Mouse (Mus musculus) ovary, postnatal 36 days (tissue): Measurements from ENCODE around the gene Rbm44.

Source experiments
- DNase-seq: peaks from one replicate; pipeline ENCODE4 v3.0.0; 2022; ENCODE audit warnings: low spot score, mixed read lengths

Rbm44 gene

GRCm38 (mm10) chr1:91209785-91210184 lies 64.9 kb downstream of the Rbm44 start:
- peak; percentile 59 for DNase-seq

GRCm38 (mm10) chr1:91211099-91211498 lies 66.2 kb downstream of the Rbm44 start:
- DNase-seq, result peak; percentile 42

- DNase-seq, result peak; percentile 40
Measured at GRCm38 (mm10) chr1:91211591-91212008, 66.7 kb downstream of the Rbm44 start.

GRCm38 (mm10) chr1:91215264-91215663 lies 70.4 kb downstream of the Rbm44 start:
- no peak for DNase-seq

GRCm38 (mm10) chr1:91215981-91216380 lies 71.1 kb downstream of the Rbm44 start:
- DNase-seq, result no peak

GRCm38 (mm10) chr1:91216504-91217267 lies 71.8 kb downstream of the Rbm44 start:
- DNase-seq, result no peak

- no peak for DNase-seq
Measured at GRCm38 (mm10) chr1:91219641-91220321, 74.9 kb downstream of the Rbm44 start.

- DNase-seq, result no peak
Measured at GRCm38 (mm10) chr1:91220322-91220672, 75.4 kb downstream of the Rbm44 start.
